In the genomic region with DNA sequence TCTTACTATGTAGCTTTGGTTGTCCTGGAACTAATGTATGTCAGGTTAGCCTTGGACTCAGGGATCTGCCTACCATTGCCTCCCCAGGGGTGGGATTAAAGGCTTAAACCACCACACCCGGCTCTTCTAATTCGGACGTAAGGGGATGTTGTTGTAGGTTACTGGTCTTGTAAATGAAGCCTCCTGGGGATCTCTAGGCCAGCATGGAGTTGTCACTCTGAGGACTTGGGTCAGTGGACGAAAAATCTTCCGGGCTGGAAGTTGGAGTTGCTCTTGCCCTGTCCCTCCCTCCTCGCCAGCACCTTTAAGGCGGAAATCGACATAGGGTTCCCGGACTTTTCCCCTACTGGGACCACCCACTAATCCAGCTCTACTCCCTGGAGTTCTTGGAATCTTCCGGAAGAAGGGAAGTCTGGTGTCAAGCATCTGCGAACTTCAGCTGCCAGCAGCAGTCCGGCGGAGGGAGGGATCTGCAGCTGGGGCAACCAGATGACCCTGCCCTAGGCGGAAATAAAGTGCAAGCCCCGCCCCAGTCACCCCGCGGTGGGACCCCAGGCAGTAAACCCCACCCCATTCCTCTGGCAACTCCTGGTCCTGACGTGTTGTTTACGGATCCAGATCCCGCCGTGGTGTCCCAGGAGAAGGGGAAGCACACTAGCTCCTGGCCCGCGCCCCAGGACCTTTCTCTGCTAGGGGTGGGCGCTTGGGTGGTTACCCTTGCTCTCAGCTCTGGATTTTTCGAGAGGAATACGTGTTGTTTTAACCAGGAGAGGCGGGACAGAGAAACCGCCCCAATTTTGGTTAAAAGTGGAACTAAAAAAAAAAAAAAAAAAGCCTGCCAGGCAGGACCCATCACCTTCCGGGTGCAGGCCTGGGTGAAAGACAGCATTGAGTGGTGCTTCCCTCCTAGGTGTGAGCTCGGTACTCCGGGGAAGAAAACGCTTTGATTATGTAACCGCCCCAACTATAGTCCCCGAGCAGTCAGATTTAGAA, we compare ENCODE assay signal across 7 mouse cellular contexts. TPM values are rescaled to one million over a fixed set of nuclear protein-coding genes. Genes with fewer than 3 reads are reported as not detected.
DNase-seq lines count a peak whose midpoint lies in the region; ATAC-seq and TF ChIP-seq lines count a peak whose summit lies in the region.

No protein-coding gene starts in this region.

- H3K36me3 ChIP-seq in intestine, embryonic 16.5 days (ENCODE audit: control insufficient read depth, insufficient read depth, low read length), result no peaks in the 10 kb centered on the region
- no peaks in the 10 kb centered on the region for H3K36me3 ChIP-seq in limb, embryonic 11.5 days (ENCODE audit: control insufficient read depth, insufficient read depth, low read length)
- no peaks in the 10 kb centered on the region for H3K36me3 ChIP-seq in midbrain, embryonic 12.5 days
- H3K36me3 ChIP-seq in small intestine, adult 2 months (ENCODE audit: control insufficient read depth, insufficient read depth, low read length), result no peaks in the 10 kb centered on the region

- ATAC-seq in intestine, embryonic 16.5 days, result peak; percentile 89
- peak; percentile 77 for ATAC-seq in limb, embryonic 11.5 days (ENCODE audit: insufficient number of reproducible peaks, low FRiP score, low TSS enrichment, low read depth)
- peak; percentile 56; the same call in 1 of the 2 replicates for ATAC-seq in midbrain, embryonic 12.5 days (ENCODE audit: low FRiP score, low read depth)

- H3K4me1 ChIP-seq in intestine, embryonic 16.5 days (ENCODE audit: control insufficient read depth, insufficient read depth, low read length), result peaks cover 16% of the 10 kb centered on the region
- peaks cover 15% of the 10 kb centered on the region for H3K4me1 ChIP-seq in limb, embryonic 11.5 days (ENCODE audit: control insufficient read depth, insufficient read depth, low read length)
- peaks cover 17% of the 10 kb centered on the region for H3K4me1 ChIP-seq in midbrain, embryonic 12.5 days
- peaks cover 12% of the 10 kb centered on the region for H3K4me1 ChIP-seq in small intestine, adult 2 months (ENCODE audit: control insufficient read depth, insufficient read depth, insufficient read length, low read length)

- peak; percentile 85 for TF ChIP-seq POLR2A in small intestine, adult 2 months (IDR thresholded peaks at IDR 0.05; ENCODE audit: low read depth, low read length)

- TF ChIP-seq CTCF in small intestine, adult 2 months (IDR thresholded peaks at IDR 0.05; ENCODE audit: extremely low read depth, insufficient read length, insufficient replicate concordance, low read depth, low read length), result peak; percentile 26; the same call in 1 of the 2 replicates

- peak overlapping the region; percentile 48 for H3K4me3 ChIP-seq in intestine, embryonic 16.5 days (ENCODE audit: low read length)
- peak overlapping the region; percentile 45 for H3K4me3 ChIP-seq in limb, embryonic 11.5 days (ENCODE audit: low read depth, low read length)
- H3K4me3 ChIP-seq in midbrain, embryonic 12.5 days, result peak overlapping the region; percentile 43
- H3K4me3 ChIP-seq in small intestine, adult 2 months (ENCODE audit: low read depth, low read length), result peak overlapping the region; percentile 72

- 2% methylated on average over 34 of the region's 34 CpGs for WGBS in intestine, embryonic 16.5 days
- 2% methylated on average over 34 of the region's 34 CpGs for WGBS in limb, embryonic 11.5 days
- 4% methylated on average over 34 of the region's 34 CpGs for WGBS in midbrain, embryonic 12.5 days
- 1% methylated on average over 34 of the region's 34 CpGs for WGBS in small intestine, adult 2 months

- DNase-seq in adipocyte (ENCODE audit: low spot score), result peak; percentile 92
- DNase-seq in embryo, embryonic 11.5 days (ENCODE audit: low read depth, low spot score), result peak; percentile 55
- DNase-seq in gastrocnemius, postnatal 4 days (ENCODE audit: low spot score in 2 of 2), result peak; percentile 83 to 92
- peak; percentile 88 for DNase-seq in limb, embryonic 11.5 days (ENCODE audit: low spot score)

- H3K9me3 ChIP-seq in intestine, embryonic 16.5 days (ENCODE audit: control insufficient read depth, low read length), result no peaks in the 10 kb centered on the region
- no peaks in the 10 kb centered on the region for H3K9me3 ChIP-seq in limb, embryonic 11.5 days (ENCODE audit: control insufficient read depth, low read length)
- no peaks in the 10 kb centered on the region for H3K9me3 ChIP-seq in midbrain, embryonic 12.5 days

- no peaks in the 10 kb centered on the region for H3K27me3 ChIP-seq in intestine, embryonic 16.5 days (replicated peaks; ENCODE audit: control insufficient read depth, insufficient read depth, low read length)
- no peaks in the 10 kb centered on the region for H3K27me3 ChIP-seq in limb, embryonic 11.5 days (ENCODE audit: control insufficient read depth, insufficient read depth, low read length)
- H3K27me3 ChIP-seq in midbrain, embryonic 12.5 days, result peaks cover 24% of the 10 kb centered on the region
- H3K27me3 ChIP-seq in small intestine, adult 2 months (ENCODE audit: control insufficient read depth, insufficient read depth, low read length), result no peaks in the 10 kb centered on the region

- peak overlapping the region; percentile 67 for H3K9ac ChIP-seq in intestine, embryonic 16.5 days (ENCODE audit: low read depth, low read length)
- peak overlapping the region; percentile 62 for H3K9ac ChIP-seq in limb, embryonic 11.5 days (ENCODE audit: low read length)
- peak overlapping the region; percentile 62 for H3K9ac ChIP-seq in midbrain, embryonic 12.5 days (replicated peaks)

- H3K4me2 ChIP-seq in intestine, embryonic 16.5 days (ENCODE audit: low read depth, low read length), result peak overlapping the region; percentile 62
- peak overlapping the region; percentile 63 for H3K4me2 ChIP-seq in limb, embryonic 11.5 days (ENCODE audit: low read depth, severe bottlenecking)
- peak overlapping the region; percentile 76 for H3K4me2 ChIP-seq in midbrain, embryonic 12.5 days (replicated peaks)

- H3K27ac ChIP-seq in intestine, embryonic 16.5 days (ENCODE audit: low read length), result peak overlapping the region; percentile 97
- H3K27ac ChIP-seq in limb, embryonic 11.5 days (replicated peaks; ENCODE audit: low read depth, low read length), result peak overlapping the region; percentile 76
- peak overlapping the region; percentile 35 for H3K27ac ChIP-seq in midbrain, embryonic 12.5 days (replicated peaks)
- peak overlapping the region; percentile 96 for H3K27ac ChIP-seq in small intestine, adult 2 months (ENCODE audit: insufficient read depth, low read depth, low read length)

RNA-seq across cellular contexts. Expression of a gene that starts 6.4 kb away (rescaled TPM):
- total RNA-seq in gastrocnemius, postnatal 4 days (2021), result 10 to 100 TPM; 54.9 to 69.9 TPM
- 6.8 and 7.2 TPM in 2 replicates for polyA plus RNA-seq in intestine, embryonic 16.5 days (2015; fragmentation: Nextera tagmentation; extraction: Ambion mirVana)
- 11.8 and 13.3 TPM in 2 replicates for polyA plus RNA-seq in limb, embryonic 11.5 days (2014; fragmentation: Nextera tagmentation; extraction: Ambion mirVana)
- 9.6 and 10.2 TPM in 2 replicates for polyA plus RNA-seq in midbrain, embryonic 12.5 days (2016; fragmentation: Nextera tagmentation; extraction: Ambion mirVana)
- 7.0 and 13.8 TPM in 2 replicates for polyA plus RNA-seq in small intestine, adult 2 months (2012; rRNA removed)

RNA-seq across cellular contexts. Expression of a gene that starts 32.5 kb away (rescaled TPM):
- under 1 TPM; 0.18 to 0.22 TPM for total RNA-seq in gastrocnemius, postnatal 4 days (2021)
- polyA plus RNA-seq in intestine, embryonic 16.5 days (2015; fragmentation: Nextera tagmentation; extraction: Ambion mirVana), result 0.50 and 0.60 TPM in 2 replicates
- 1.7 and 2.3 TPM in 2 replicates for polyA plus RNA-seq in limb, embryonic 11.5 days (2014; fragmentation: Nextera tagmentation; extraction: Ambion mirVana)
- polyA plus RNA-seq in midbrain, embryonic 12.5 days (2016; fragmentation: Nextera tagmentation; extraction: Ambion mirVana), result 0.46 and 0.93 TPM in 2 replicates
- not detected in 2 replicates for polyA plus RNA-seq in small intestine, adult 2 months (2012; rRNA removed)

RNA-seq across cellular contexts. Expression of a gene that starts 45.6 kb away (rescaled TPM):
- 1 to 10 TPM; 3.6 to 3.9 TPM for total RNA-seq in gastrocnemius, postnatal 4 days (2021)
- polyA plus RNA-seq in intestine, embryonic 16.5 days (2015; fragmentation: Nextera tagmentation; extraction: Ambion mirVana), result 0.75 and 0.88 TPM in 2 replicates
- not detected in 2 replicates for polyA plus RNA-seq in limb, embryonic 11.5 days (2014; fragmentation: Nextera tagmentation; extraction: Ambion mirVana)
- polyA plus RNA-seq in midbrain, embryonic 12.5 days (2016; fragmentation: Nextera tagmentation; extraction: Ambion mirVana), result 0.29 TPM in 1 of 2 replicates, not detected in the other
- polyA plus RNA-seq in small intestine, adult 2 months (2012; rRNA removed), result 0.18 and 2.7 TPM in 2 replicates

RNA-seq across cellular contexts. Expression of a gene that starts 49.0 kb away (rescaled TPM):
- 10 to 100 TPM; 14.0 to 14.3 TPM for total RNA-seq in gastrocnemius, postnatal 4 days (2021)
- 50.6 and 59.1 TPM in 2 replicates for polyA plus RNA-seq in intestine, embryonic 16.5 days (2015; fragmentation: Nextera tagmentation; extraction: Ambion mirVana)
- 115 and 116 TPM in 2 replicates for polyA plus RNA-seq in limb, embryonic 11.5 days (2014; fragmentation: Nextera tagmentation; extraction: Ambion mirVana)
- polyA plus RNA-seq in midbrain, embryonic 12.5 days (2016; fragmentation: Nextera tagmentation; extraction: Ambion mirVana), result 61.5 and 67.9 TPM in 2 replicates
- polyA plus RNA-seq in small intestine, adult 2 months (2012; rRNA removed), result 10.2 and 20.3 TPM in 2 replicates

RNA-seq across cellular contexts. Expression of a gene that starts 59.3 kb away (rescaled TPM):
- total RNA-seq in gastrocnemius, postnatal 4 days (2021), result 10 to 100 TPM; 15.2 to 18.7 TPM
- 173 and 182 TPM in 2 replicates for polyA plus RNA-seq in intestine, embryonic 16.5 days (2015; fragmentation: Nextera tagmentation; extraction: Ambion mirVana)
- polyA plus RNA-seq in limb, embryonic 11.5 days (2014; fragmentation: Nextera tagmentation; extraction: Ambion mirVana), result 79.5 and 80.9 TPM in 2 replicates
- polyA plus RNA-seq in midbrain, embryonic 12.5 days (2016; fragmentation: Nextera tagmentation; extraction: Ambion mirVana), result 84.9 and 97.9 TPM in 2 replicates
- 351 and 585 TPM in 2 replicates for polyA plus RNA-seq in small intestine, adult 2 months (2012; rRNA removed)

Comparison
In these comparisons a context has a peak if more than half of its experiments do, and no peak if none do; other contexts are left out.
1. Peak in every context shown above with its lines: DNase-seq, ATAC-seq, H3K4me3 ChIP-seq and H3K27ac ChIP-seq.
2. H3K27ac ChIP-seq: peak in every context shown above with its lines; median percentile 97 in intestine, embryonic 16.5 days; 96 in small intestine, adult 2 months; 76 in limb, embryonic 11.5 days; 35 in midbrain, embryonic 12.5 days.